Mouse (Mus musculus) heart, postnatal 10 days (tissue): ENCODE measurements around the gene Olfr223. TPM values are rescaled to one million over a fixed set of nuclear protein-coding genes. Genes with fewer than 3 reads are reported as not detected.
"Not testable (repeated sequence)": the region's sequence is repeated elsewhere in the genome, so short reads cannot be mapped to it uniquely, and the experiment has no call there.

Experiments
- DNase-seq, 2 experiments: peaks; one replicate each; pipeline ENCODE4 v3.0.0; 2021
- intact Hi-C: fragments of 180-260 bp; cut with DNase I; formaldehyde crosslinking; loops from one replicate; pipeline ENCODE4 v1.15.1; 2025
- total RNA-seq, 2 experiments: library from RNA; stranded (reverse); gene quantifications; 2 replicates each; pipeline ENCODE4 v1.2.3; 2021

Olfr223 gene
- total RNA-seq, 2 experiments from 2014 or later: not detected

DNA sequence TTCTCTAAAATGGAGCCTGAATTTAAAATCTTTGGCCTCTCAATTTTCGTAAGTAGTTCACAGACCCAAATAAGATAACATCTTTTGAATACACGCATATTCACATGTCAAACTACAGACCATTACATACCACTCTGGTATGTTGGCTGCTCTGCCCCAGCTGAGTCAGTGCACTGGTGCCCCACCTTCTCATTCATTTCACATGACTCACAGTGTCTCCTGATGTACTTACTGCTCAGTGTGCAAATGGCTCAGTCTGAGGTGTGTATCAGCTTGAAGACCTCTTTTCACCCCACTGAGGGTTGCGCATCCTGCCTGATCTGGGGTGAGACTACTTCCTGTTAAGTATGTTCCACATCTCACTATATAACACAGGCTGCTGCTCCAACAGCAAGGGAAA, 7.8 kb upstream of the Olfr223 start:
- intact Hi-C loops: no loop called here

GRCm38 (mm10) chr11:59599211-59599610, 6.1 kb upstream of the Olfr223 start:
- intact Hi-C loops: no loop called here

More for the DNA sequence above, 7.8 kb upstream of the Olfr223 start:
- peak in 1 of 2 experiments; percentile 27 for DNase-seq

GRCm38 (mm10) chr11:59596950-59597349, 3.9 kb upstream of the Olfr223 start:
- intact Hi-C loops: no loop called here
- no peak for DNase-seq

More at GRCm38 (mm10) chr11:59599211-59599610, 6.1 kb upstream of the Olfr223 start:
- peak in 1 of 2 experiments; percentile 14 for DNase-seq

GRCm38 (mm10) chr11:59596091-59596490, 3.0 kb upstream of the Olfr223 start:
- intact Hi-C loops: no loop called here
- peak in 1 of 2 experiments; percentile 11 for DNase-seq

GRCm38 (mm10) chr11:59589496-59589895, 3.6 kb downstream of the Olfr223 start:
- intact Hi-C loops: no loop called here
- DNase-seq: no peak

DNA sequence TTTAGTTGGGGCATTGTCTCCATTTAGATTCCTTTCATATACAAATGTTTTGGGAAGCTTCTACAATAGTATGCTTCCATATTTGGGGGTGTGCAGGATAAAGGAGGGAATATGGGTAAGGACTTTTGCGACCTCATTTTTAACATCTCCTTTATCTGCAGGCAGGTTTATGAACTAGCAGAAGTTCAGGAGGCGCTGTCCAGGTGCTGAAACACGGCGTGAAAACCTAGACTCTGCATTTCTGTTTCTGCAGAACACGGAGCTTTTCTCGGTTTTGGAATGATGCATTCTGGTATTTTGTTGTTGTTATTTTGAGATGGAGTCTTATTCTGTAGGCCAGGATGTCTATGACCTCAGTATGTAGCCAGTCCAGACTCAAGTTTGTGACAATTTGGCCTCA, 8.6 kb downstream of the Olfr223 start:
- intact Hi-C loops: no loop called here
- DNase-seq: peak; percentile 25 to 53

DNA sequence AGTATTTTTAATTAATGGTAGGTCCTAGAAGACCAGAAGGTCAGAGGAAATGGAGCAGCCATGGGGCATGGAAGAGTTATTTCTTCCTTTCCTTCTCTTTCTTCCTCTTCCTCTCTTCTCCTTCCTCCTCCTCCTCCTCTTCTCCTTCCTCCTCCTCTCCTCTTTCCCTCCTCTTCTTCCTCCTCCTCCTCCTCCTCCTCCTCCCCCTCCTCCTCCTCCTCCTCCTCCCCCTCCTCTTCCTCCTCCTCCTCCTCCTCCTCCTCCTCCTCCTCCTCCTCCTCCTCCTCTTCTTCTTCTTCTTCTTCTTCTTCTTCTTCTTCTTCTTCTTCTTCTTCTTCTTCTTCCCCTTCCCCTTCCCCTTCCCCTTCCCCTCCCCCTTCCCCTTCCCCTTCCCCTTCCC, 17.0 kb downstream of the Olfr223 start, which contains the start of gene Olfr222:
TSS of gene Olfr222 (minus strand) at position 101 of the 400 bp plus-strand sequence.
- intact Hi-C loops: loop anchor here (10.0 kb wide), 1 partner anchor 271 kb away; the partner anchor contains the start of gene Wnt9a
- DNase-seq: not testable (repeated sequence)

DNA sequence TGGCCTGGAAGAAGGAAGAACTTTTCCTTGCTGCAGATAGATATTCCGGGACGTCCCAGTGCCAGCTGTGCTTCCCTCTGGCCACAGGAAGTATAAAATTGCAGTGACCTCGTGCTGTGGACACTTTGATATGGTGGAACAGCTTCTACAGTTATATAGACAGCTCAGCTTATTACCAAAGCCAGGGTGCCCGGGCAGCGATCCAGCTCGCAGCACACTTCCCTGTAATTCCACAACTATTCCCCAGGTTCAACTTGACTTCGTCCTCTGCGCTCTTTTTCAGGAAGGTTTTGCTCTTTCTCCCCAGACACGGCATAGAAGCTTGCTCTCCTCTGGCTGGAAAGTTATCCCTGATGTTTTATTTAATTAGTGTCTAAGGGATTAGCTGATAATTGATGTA, 17.4 kb downstream of the Olfr223 start:
- intact Hi-C loops: loop anchor here (10.0 kb wide), 1 partner anchor 271 kb away; the partner anchor contains the start of gene Wnt9a

DNA sequence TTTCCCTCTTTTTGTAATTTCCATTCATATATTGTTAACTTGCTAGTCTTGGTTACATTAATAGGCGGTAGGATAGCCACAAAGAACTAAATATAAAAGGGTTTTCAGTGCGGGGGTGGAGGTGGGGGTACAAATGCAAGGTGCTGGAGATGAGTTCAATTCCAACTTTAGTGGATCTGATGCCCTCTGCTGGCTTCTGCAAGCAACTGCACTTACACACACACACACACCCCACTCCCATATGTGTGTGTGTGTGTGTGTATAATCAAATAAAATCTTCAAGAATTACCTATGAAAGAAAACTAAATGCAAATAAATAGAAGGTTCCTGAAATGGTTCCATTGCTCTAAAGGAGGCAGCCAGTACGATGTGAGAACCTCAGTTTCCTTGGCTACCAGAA, 23.8 kb downstream of the Olfr223 start:
- intact Hi-C loops: loop anchor here (1.0 kb wide), 1 partner anchor 44 kb away; no protein-coding TSS in a partner anchor
- DNase-seq: peak in 1 of 2 experiments; percentile 26

More for the DNA sequence above, 17.4 kb downstream of the Olfr223 start:
- DNase-seq: peak in 1 of 2 experiments; percentile 9

- intact Hi-C loops: no loop called here
- no peak for DNase-seq
Measured at GRCm38 (mm10) chr11:59562837-59563236, 30.3 kb downstream of the Olfr223 start.

- intact Hi-C loops: no loop called here
- no peak for DNase-seq
Measured at GRCm38 (mm10) chr11:59562336-59562735, 30.8 kb downstream of the Olfr223 start.

DNA sequence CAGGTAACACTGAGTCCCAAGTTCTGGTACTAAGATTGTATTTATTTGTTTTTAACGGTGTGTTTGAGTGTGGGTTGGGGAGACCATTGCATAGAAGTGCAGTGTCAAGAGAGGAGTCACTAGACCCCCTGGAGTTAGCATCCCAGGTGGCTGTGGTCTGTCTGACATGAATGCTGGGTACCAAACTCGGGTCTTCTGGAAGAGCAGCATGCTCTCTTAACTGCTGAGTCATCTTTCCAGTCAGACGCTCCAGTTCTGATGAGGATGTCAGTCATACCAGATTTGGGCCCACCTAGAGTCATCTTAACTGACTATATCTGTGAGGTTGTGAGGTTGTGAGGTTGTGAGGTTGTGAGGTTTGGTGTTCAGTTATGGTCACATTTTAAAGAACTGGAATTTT, 32.2 kb downstream of the Olfr223 start:
- DNase-seq: no peak
- intact Hi-C loops: no loop called here

DNA sequence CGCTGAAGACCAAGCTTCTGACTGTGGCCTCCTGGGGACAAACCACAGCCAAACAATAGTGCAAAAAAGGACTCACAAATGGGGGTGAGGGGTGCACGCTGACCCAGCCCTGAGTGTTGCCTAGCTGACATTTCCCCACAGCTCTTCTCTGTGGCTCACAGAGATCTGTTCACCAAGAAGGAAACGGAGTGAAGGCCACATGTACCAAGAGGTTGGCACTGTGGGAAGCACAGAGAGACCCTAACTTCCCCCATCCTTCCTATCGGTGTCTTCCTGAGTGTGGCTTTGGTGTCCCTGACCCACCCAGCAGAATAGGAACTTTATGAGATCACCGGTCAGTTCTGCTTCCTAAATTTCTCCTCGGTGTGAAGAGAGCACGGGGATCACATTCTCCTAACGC, 38.6 kb downstream of the Olfr223 start:
- no peak for DNase-seq

GRCm38 (mm10) chr11:59554127-59554526, 39.0 kb downstream of the Olfr223 start:
- intact Hi-C loops: no loop called here
- no peak for DNase-seq

More for the DNA sequence above, 38.6 kb downstream of the Olfr223 start:
- intact Hi-C loops: no loop called here

- intact Hi-C loops: no loop called here
- no peak for DNase-seq
Measured at GRCm38 (mm10) chr11:59544005-59544404, 49.1 kb downstream of the Olfr223 start.

DNA sequence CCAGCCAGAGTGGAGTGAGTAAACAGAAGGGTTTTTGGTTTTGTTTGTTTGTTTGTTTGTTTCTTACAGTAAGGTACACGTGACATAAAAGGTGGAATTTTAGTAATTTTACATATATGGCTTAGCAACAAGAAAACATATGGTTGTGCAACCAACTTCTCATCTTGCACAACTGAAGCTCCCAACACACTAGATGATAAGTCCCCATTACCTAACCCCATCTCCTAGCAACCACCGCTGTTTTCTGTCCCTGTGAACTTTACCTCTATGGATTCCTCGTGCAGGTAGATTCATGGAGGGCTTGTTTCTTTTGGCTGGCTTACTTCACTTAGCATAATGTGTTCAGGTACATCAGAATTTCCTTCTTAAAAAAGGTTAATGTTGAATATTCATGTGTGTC, 49.7 kb downstream of the Olfr223 start:
- intact Hi-C loops: no loop called here
- no peak for DNase-seq

- DNase-seq: no peak
- intact Hi-C loops: no loop called here
Measured at GRCm38 (mm10) chr11:59542442-59542841, 50.6 kb downstream of the Olfr223 start.

DNA sequence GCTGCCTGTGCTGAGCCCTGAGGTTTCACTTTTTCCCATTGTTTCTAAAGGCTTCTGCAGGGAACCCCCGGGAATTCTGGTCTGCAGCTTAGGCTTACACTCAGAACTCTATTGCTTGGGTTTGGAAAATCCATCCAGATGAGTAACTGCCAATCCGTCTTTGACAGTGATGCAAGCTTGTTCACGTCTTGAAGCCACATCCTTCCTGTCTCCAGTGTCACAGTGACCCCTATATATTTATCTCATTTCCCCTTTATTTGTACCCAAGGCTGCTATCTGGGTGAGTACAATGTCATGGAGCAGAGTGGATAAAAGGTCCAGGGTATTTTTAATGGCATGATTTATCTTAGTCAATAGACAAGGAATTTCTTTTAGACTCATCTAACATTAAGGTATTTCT, 51.8 kb downstream of the Olfr223 start, which contains the start of gene Nlrp3:
TSS of gene Nlrp3 (plus strand) at position 245 of the 400 bp plus-strand sequence.
- no peak for DNase-seq
- intact Hi-C loops: no loop called here

GRCm38 (mm10) chr11:59540123-59540522, 53.0 kb downstream of the Olfr223 start:
- no peak for DNase-seq
- intact Hi-C loops: no loop called here
